Mouse (Mus musculus) CH12.LX (cell line): ENCODE measurements around the gene Hvcn1.

Source experiments
- CHD2 ChIP-seq: IDR thresholded peaks from 2 replicates; pipeline ENCODE4 v1.6.1; 2011; ENCODE audit warnings: low read length, improper control_type of control experiment
- CTCF ChIP-seq, 2 experiments: IDR thresholded peaks in 1 of 2; conservative IDR thresholded peaks in 1 of 2; 2 replicates each; pipeline ENCODE4 v1.5.1; 2011 to 2012; ENCODE audit warnings: low read depth in 2 of 2, low read length in 2 of 2, improper control_type of control experiment in 1 of 2, inconsistent platforms in 1 of 2, mild to moderate bottlenecking in 1 of 2, moderate library complexity in 1 of 2
- ELF1 ChIP-seq: IDR thresholded peaks from 2 replicates; pipeline ENCODE4 v1.6.1; 2014; ENCODE audit warnings: low read depth, mild to moderate bottlenecking, inconsistent platforms, low read length, improper control_type of control experiment
- ETS1 ChIP-seq: conservative IDR thresholded peaks from 2 replicates; pipeline ENCODE4 v1.6.1; 2012; ENCODE audit warnings: low read depth, mild to moderate bottlenecking, inconsistent platforms, low read length, improper control_type of control experiment, moderate library complexity
- GABPA ChIP-seq: IDR thresholded peaks from 2 replicates; pipeline ENCODE4 v1.6.1; 2012; ENCODE audit warnings: low read depth, low read length, improper control_type of control experiment, inconsistent platforms; ENCODE audit not compliant: insufficient replicate concordance
- MYC ChIP-seq: IDR thresholded peaks from 2 replicates; pipeline ENCODE4 v1.6.1; 2011; ENCODE audit warnings: low read depth, mild to moderate bottlenecking, improper control_type of control experiment, low read length
- POLR2A ChIP-seq: IDR thresholded peaks from 2 replicates; pipeline ENCODE4 v1.6.1; 2011; ENCODE audit warnings: low read depth, mild to moderate bottlenecking, improper control_type of control experiment, low read length
- ZNF384 ChIP-seq: IDR thresholded peaks from 2 replicates; pipeline ENCODE4 v1.6.1; 2012; ENCODE audit warnings: low read depth, low read length, improper control_type of control experiment, inconsistent platforms

- TF ChIP-seq POLR2A (no peak), CTCF (conservative IDR thresholded peaks at IDR 0.05 in 1 of 2, IDR thresholded peaks at IDR 0.05 in 1 of 2; ENCODE audit: low read depth in 2 of 2, low read length in 2 of 2) (peak in 1 of 2 experiments; percentile 58; a peak in 2 of 4 replicates), GABPA (no peak), ZNF384 (no peak), CHD2 (no peak), ELF1 (no peak), MYC (no peak), ETS1 (no peak)
These were observed 55.5 kb downstream of the Hvcn1 start for GRCm38 (mm10) chr5:122262104-122262503.
